Mouse (Mus musculus): Measurements from ENCODE around the gene Rundc3a. TPM values are rescaled to one million over a fixed set of nuclear protein-coding genes. Genes with fewer than 3 reads are reported as not detected.
A peak's percentile ranks its signal among the peaks of the same experiment; 100 is the strongest.
"Not testable (repeated sequence)": the region's sequence is repeated elsewhere in the genome, so short reads cannot be mapped to it uniquely, and the experiment has no call there.

Rundc3a gene
- total RNA-seq, 2 experiments from 2014 or later, result 0.29 to 0.32 TPM

- DNase-seq, result peak; percentile 99
- intact Hi-C loops (cut with DNase I), result no loop called here
Measured at GRCm38 (mm10) chr11:102408344-102408876, 15.2 kb downstream of the Rundc3a start.

- no peak for DNase-seq
- intact Hi-C loops (cut with DNase I), result no loop called here
Measured at GRCm38 (mm10) chr11:102408888-102409794, 15.9 kb downstream of the Rundc3a start.

- intact Hi-C loops (cut with DNase I), result no loop called here
- no peak for DNase-seq
Measured at GRCm38 (mm10) chr11:102409795-102410330, 16.7 kb downstream of the Rundc3a start.

GRCm38 (mm10) chr11:102410345-102410744, 17.1 kb downstream of the Rundc3a start:
- intact Hi-C loops (cut with DNase I); DNase-seq: not testable (repeated sequence)

GRCm38 (mm10) chr11:102411061-102411460, 17.9 kb downstream of the Rundc3a start:
- intact Hi-C loops (cut with DNase I), result loop anchor here (1.0 kb wide), 1 partner anchor 102 kb away; no protein-coding TSS in a partner anchor
- no peak for DNase-seq

- intact Hi-C loops (cut with DNase I), result loop anchor here (1.0 kb wide), 1 partner anchor 102 kb away; no protein-coding TSS in a partner anchor
- peak; percentile 94 to 97 for DNase-seq
Measured at GRCm38 (mm10) chr11:102411704-102412103, 18.5 kb downstream of the Rundc3a start.

- DNase-seq, result no peak
- intact Hi-C loops (cut with DNase I), result no loop called here
Measured at GRCm38 (mm10) chr11:102413059-102413458, 19.9 kb downstream of the Rundc3a start.

- no peak for DNase-seq
- intact Hi-C loops (cut with DNase I), result loop anchor here (2.0 kb wide), 1 partner anchor 14 kb away; no protein-coding TSS in a partner anchor
Measured at GRCm38 (mm10) chr11:102415034-102415802, 22.0 kb downstream of the Rundc3a start.

- intact Hi-C loops (cut with DNase I), result no loop called here
Measured at GRCm38 (mm10) chr11:102417160-102417559, 24.0 kb downstream of the Rundc3a start.

GRCm38 (mm10) chr11:102418887-102419286, 25.7 kb downstream of the Rundc3a start:
- intact Hi-C loops (cut with DNase I), result no loop called here

More at GRCm38 (mm10) chr11:102417160-102417559, 24.0 kb downstream of the Rundc3a start:
- no peak for DNase-seq

GRCm38 (mm10) chr11:102421559-102421958, 28.4 kb downstream of the Rundc3a start:
- DNase-seq, result no peak
- intact Hi-C loops (cut with DNase I), result no loop called here

More at GRCm38 (mm10) chr11:102418887-102419286, 25.7 kb downstream of the Rundc3a start:
- DNase-seq, result no peak

- intact Hi-C loops (cut with DNase I), result no loop called here
- no peak for DNase-seq
Measured at GRCm38 (mm10) chr11:102424666-102425065, 31.5 kb downstream of the Rundc3a start.

GRCm38 (mm10) chr11:102425555-102426316, 32.5 kb downstream of the Rundc3a start:
- intact Hi-C loops (cut with DNase I), result no loop called here

GRCm38 (mm10) chr11:102428981-102429540, 35.9 kb downstream of the Rundc3a start:
- no peak for DNase-seq
- intact Hi-C loops (cut with DNase I), result loop anchor here (2.0 kb wide), 1 partner anchor 14 kb away; no protein-coding TSS in a partner anchor

More at GRCm38 (mm10) chr11:102425555-102426316, 32.5 kb downstream of the Rundc3a start:
- no peak for DNase-seq

- intact Hi-C loops (cut with DNase I), result loop anchor here (2.0 kb wide), 1 partner anchor 15 kb away; no protein-coding TSS in a partner anchor
- DNase-seq, result no peak
Measured at GRCm38 (mm10) chr11:102429551-102429950, 36.3 kb downstream of the Rundc3a start.

GRCm38 (mm10) chr11:102430121-102431017, 37.2 kb downstream of the Rundc3a start, which contains the start of gene Grn:
Gene Grn, plus strand, starts transcription at chr11:102430315.
- intact Hi-C loops (cut with DNase I), result loop anchor here (2.0 kb wide), 1 partner anchor 122 kb away; no protein-coding TSS in a partner anchor

GRCm38 (mm10) chr11:102431018-102431645, 37.9 kb downstream of the Rundc3a start:
- peak; percentile 90 to 91 for DNase-seq
- intact Hi-C loops (cut with DNase I), result loop anchor here (2.0 kb wide), 1 partner anchor 122 kb away; no protein-coding TSS in a partner anchor

More at GRCm38 (mm10) chr11:102430121-102431017, 37.2 kb downstream of the Rundc3a start, which contains the start of gene Grn:
- peak; percentile 94 to 96 for DNase-seq

Data from heart, postnatal 10 days (tissue).